Mouse (Mus musculus): Measurements from ENCODE around the gene Brms1. TPM values are rescaled to one million over a fixed set of nuclear protein-coding genes. Genes with fewer than 3 reads are reported as not detected.
"Not testable (repeated sequence)": the region's sequence is repeated elsewhere in the genome, so short reads cannot be mapped to it uniquely, and the experiment has no call there.

Brms1 gene
- polyA plus RNA-seq, 1 experiment from 2014 or later, result 23.0 TPM

GRCm38 (mm10) chr19:5082005-5082404, 40.9 kb downstream of the Brms1 start:
- H3K9me3 ChIP-seq (replicated peaks), result no peaks in the 10 kb centered on the region
- peaks cover 13% of the 10 kb centered on the region for H3K4me1 ChIP-seq (replicated peaks)
- ATAC-seq (replicated peaks; ENCODE audit: insufficient number of reproducible peaks, insufficient read depth, low FRiP score, low read depth), result no peak
- H3K4me2 ChIP-seq, result no peak overlapping the region
- H3K27ac ChIP-seq, result no peak overlapping the region
- no peak overlapping the region for H3K4me3 ChIP-seq
- 64% methylated on average over 18 of the region's 18 CpGs for WGBS
- no peak overlapping the region for H3K9ac ChIP-seq
- H3K27me3 ChIP-seq, result peaks cover 78% of the 10 kb centered on the region
- no peaks in the 10 kb centered on the region for H3K36me3 ChIP-seq

- H3K4me1 ChIP-seq (replicated peaks), result peaks cover 18% of the 10 kb centered on the region
- H3K4me2 ChIP-seq, result no peak overlapping the region
- H3K27me3 ChIP-seq, result peaks cover 78% of the 10 kb centered on the region
- WGBS, result 64% methylated on average over 24 of the region's 24 CpGs
- H3K9me3 ChIP-seq (replicated peaks), result no peaks in the 10 kb centered on the region
- no peaks in the 10 kb centered on the region for H3K36me3 ChIP-seq
- no peak overlapping the region for H3K4me3 ChIP-seq
- H3K9ac ChIP-seq, result no peak overlapping the region
- no peak for ATAC-seq (replicated peaks; ENCODE audit: insufficient number of reproducible peaks, insufficient read depth, low FRiP score, low read depth)
- no peak overlapping the region for H3K27ac ChIP-seq
Measured at GRCm38 (mm10) chr19:5082596-5082995, 41.4 kb downstream of the Brms1 start.

DNA sequence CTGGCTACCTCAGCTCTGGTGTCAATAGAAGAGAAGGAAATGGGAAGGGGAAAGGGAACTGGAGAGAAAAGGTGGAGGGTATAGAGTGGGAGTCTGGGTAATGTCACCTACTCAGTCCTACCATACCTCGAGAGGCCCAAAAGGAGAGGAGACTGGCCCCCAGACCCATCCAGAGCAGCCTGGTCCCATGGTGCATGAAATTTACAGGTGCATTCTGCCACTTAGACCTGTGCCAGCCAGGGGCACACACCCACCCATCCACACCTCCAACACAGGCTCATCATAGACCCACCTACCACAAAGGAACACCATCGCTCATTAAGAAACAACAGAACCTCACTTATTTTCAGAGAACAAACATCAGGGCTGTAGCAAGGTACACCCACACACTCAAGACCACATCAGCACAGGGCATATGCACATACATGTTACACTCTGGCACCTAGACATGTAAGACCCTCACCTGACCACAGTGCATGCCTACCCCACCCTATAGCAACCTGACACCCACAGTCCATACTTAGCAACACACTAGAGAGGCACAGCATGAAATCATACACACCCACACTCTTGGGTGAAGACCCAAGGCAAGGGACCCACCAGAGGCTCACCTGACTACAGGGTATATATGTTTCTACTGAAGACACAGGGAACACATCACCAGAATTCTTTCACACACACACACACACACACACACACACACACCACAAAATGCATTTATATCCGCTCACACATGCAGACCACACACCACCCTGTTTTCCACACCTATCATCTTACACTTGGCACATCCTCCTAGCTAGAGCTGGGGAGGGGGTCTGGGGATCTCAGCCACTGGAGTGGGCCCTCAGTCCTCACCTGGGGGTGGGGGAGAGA, 43.0 kb downstream of the Brms1 start:
- Histone ChIP-seq H3K9me3 (replicated peaks) (no peaks in the 10 kb centered on the region), H3K4me3 (peak overlapping the region; percentile 60; the same call in 1 of the 2 replicates), H3K27ac (no peak overlapping the region), H3K9ac (no peak overlapping the region), H3K4me2 (peak overlapping the region; percentile 94), H3K36me3 (no peaks in the 10 kb centered on the region), H3K27me3 (peaks cover 74% of the 10 kb centered on the region), H3K4me1 (replicated peaks) (peaks cover 25% of the 10 kb centered on the region)
- 47% methylated on average over 3 of the region's 3 CpGs for WGBS
- no peak for ATAC-seq (replicated peaks; ENCODE audit: insufficient number of reproducible peaks, insufficient read depth, low FRiP score, low read depth)

- Histone ChIP-seq H3K36me3 (no peaks in the 10 kb centered on the region), H3K4me1 (replicated peaks) (peaks cover 29% of the 10 kb centered on the region), H3K9ac (peak overlapping the region; percentile 60; the same call in 1 of the 2 replicates), H3K27me3 (peaks cover 68% of the 10 kb centered on the region), H3K27ac (no peak overlapping the region), H3K4me2 (peak overlapping the region; percentile 94), H3K9me3 (replicated peaks) (no peaks in the 10 kb centered on the region), H3K4me3 (peak overlapping the region; percentile 60)
- WGBS, result 3% methylated on average over 15 of the region's 15 CpGs
- no peak for ATAC-seq (replicated peaks; ENCODE audit: insufficient number of reproducible peaks, insufficient read depth, low FRiP score, low read depth)
Measured at GRCm38 (mm10) chr19:5084834-5085144, 43.6 kb downstream of the Brms1 start.

DNA sequence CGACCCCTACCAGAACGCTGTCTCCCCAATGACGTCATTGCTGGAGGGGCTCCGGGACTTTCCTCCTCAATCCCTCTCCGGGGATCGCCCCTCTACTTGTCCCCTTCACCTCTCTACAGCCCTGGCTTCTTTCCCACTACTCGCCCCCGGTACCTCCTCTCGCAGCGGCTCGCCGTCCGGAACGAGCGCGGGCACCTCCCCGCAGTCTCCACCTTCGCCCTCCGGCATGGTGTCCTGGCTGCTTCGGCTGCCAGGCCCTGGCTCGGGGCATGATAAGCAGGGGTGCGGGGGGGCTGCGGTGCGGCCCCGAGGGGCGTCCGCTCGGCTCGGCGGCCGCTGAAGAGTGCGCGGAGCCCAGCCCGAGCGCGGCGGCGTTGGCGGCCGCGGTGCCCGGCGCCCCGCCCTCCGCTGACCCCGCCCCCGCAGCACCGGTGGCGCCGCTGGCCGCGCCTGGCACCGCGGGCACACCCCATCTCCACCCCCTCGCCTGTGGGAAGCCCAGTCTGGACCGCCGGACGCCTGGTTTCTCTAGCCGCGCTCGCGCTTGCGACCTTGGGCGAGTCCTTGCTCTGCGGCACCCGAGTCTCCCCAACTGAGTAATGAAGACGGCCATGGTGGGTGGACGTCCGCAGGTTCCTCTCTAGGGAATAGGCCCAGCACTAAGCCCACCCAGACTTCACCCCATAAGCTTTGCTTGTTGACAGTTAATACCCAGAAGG, 44.1 kb downstream of the Brms1 start, which contains the start of gene Tmem151a:
Gene Tmem151a (minus strand): TSS at position 387 of the 719 bp plus-strand sequence.
- ATAC-seq (replicated peaks; ENCODE audit: insufficient number of reproducible peaks, insufficient read depth, low FRiP score, low read depth), result no peak
- H3K27ac ChIP-seq, result no peak within 1 kb of the TSS

GRCm38 (mm10) chr19:5086533-5086932, 45.4 kb downstream of the Brms1 start:
- not testable (repeated sequence) for H3K9ac ChIP-seq; H3K27ac ChIP-seq; H3K9me3 ChIP-seq (replicated peaks); ATAC-seq (replicated peaks; ENCODE audit: insufficient number of reproducible peaks, insufficient read depth, low FRiP score, low read depth); H3K4me2 ChIP-seq; H3K4me3 ChIP-seq
- Histone ChIP-seq H3K4me1 (replicated peaks) (peaks cover 29% of the 10 kb centered on the region), H3K36me3 (peaks cover 11% of the 10 kb centered on the region), H3K27me3 (peaks cover 51% of the 10 kb centered on the region)
- 52% methylated on average over 4 of the region's 4 CpGs for WGBS

More for the DNA sequence above, 44.1 kb downstream of the Brms1 start, which contains the start of gene Tmem151a:
- Histone ChIP-seq H3K9me3 (replicated peaks) (no peaks in the 10 kb centered on the region), H3K27me3 (peaks cover 63% of the 10 kb centered on the region), H3K36me3 (0 out of 2 replicates have a peak, but pooled peaks cover under 1% of the 10 kb centered on the region), H3K4me3 (peak within 1 kb of the TSS; percentile 60), H3K4me2 (peak within 1 kb of the TSS; percentile 94), H3K9ac (peak within 1 kb of the TSS; percentile 60), H3K4me1 (replicated peaks) (peaks cover 29% of the 10 kb centered on the region)
- under 1% methylated on average over 69 of the region's 69 CpGs for WGBS

DNA sequence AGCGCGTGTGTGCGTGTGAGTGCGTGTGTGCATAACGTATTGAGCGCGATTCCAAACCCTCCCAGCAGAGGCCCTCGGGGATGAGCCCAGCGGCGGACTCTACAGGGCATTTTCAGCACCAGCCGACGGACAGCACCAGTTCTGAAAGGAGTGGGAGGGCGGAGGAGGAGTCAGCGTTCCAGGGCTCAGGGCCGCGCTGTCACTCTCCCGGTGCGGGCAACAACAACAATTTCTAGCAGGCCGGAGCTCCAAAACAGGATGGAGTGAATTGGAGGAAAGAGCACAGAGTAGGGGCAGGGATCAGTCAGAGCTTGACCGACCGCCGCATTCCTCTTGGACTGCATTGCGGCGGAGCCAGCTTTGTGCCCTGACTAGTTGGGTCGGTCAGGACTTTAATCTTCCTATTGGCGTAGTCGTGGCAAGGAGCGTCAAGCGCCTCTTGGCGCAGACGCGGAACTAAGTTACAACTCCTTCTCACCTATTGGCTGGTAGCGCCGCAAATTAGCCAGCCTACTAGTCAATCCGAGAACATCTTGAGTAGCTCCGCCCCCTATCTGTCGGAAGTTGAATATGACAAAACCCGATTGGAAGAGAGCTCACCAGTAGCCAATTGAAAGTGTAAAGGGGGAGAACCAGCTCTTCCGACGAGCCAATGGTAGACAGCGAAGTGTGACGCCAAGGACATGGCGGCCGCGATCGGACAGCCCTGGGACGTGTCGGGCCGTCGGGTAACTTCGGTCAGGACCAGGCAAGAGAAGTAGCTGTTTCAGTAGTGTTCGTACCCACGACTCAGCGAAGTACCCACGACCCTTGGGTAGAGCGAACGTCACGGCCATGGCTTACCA, 47.0 kb downstream of the Brms1 start, which contains the start of gene Yif1a:
Gene Yif1a (plus strand): TSS at position 655 of the 845 bp plus-strand sequence.
- under 1% methylated on average over 58 of the region's 58 CpGs for WGBS
- ATAC-seq (replicated peaks; ENCODE audit: insufficient number of reproducible peaks, insufficient read depth, low FRiP score, low read depth), result peak; percentile 91
- H3K9ac ChIP-seq, result peak within 1 kb of the TSS; percentile 74
- H3K27me3 ChIP-seq, result peaks cover 35% of the 10 kb centered on the region
- peak within 1 kb of the TSS; percentile 82 for H3K4me2 ChIP-seq
- no peaks in the 10 kb centered on the region for H3K9me3 ChIP-seq (replicated peaks)
- peaks cover 29% of the 10 kb centered on the region for H3K4me1 ChIP-seq (replicated peaks)
- H3K36me3 ChIP-seq, result peaks cover 25% of the 10 kb centered on the region
- peak within 1 kb of the TSS; percentile 82 for H3K27ac ChIP-seq
- peak within 1 kb of the TSS; percentile 71 for H3K4me3 ChIP-seq

- peaks cover 23% of the 10 kb centered on the region for H3K27me3 ChIP-seq
- 88% methylated on average over 4 of the region's 4 CpGs for WGBS
- peaks cover 26% of the 10 kb centered on the region for H3K36me3 ChIP-seq
- no peak overlapping the region for H3K27ac ChIP-seq
- peak overlapping the region; percentile 71 for H3K4me3 ChIP-seq
- no peaks in the 10 kb centered on the region for H3K9me3 ChIP-seq (replicated peaks)
- peak overlapping the region; percentile 82 for H3K4me2 ChIP-seq
- ATAC-seq (replicated peaks; ENCODE audit: insufficient number of reproducible peaks, insufficient read depth, low FRiP score, low read depth), result no peak
- H3K4me1 ChIP-seq (replicated peaks), result peaks cover 35% of the 10 kb centered on the region
- peak overlapping the region; percentile 74; the same call in 1 of the 2 replicates for H3K9ac ChIP-seq
Measured at GRCm38 (mm10) chr19:5089324-5089723, 48.2 kb downstream of the Brms1 start.

DNA sequence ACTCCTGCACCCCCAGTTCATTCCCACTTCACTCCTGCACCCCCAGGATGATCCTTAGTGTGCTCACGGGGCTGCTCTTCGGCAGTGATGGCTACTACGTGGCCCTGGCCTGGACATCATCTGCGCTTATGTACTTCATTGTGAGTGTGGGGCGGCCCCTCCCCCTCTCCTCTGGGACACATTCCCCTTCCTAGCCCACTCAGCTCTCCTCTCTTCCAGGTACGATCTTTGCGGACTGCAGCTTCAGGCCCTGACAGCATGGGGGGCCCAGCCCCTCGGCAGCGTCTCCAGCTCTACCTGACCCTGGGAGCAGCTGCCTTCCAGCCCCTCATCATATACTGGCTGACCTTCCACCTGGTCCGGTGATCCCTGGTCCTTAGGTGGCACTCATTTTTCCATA, 50.9 kb downstream of the Brms1 start:
- Histone ChIP-seq H3K27ac (no peak overlapping the region), H3K27me3 (peaks cover 14% of the 10 kb centered on the region; the same call in 1 of the 2 replicates), H3K36me3 (peaks cover 26% of the 10 kb centered on the region), H3K4me3 (no peak overlapping the region), H3K4me2 (no peak overlapping the region), H3K9me3 (replicated peaks) (no peaks in the 10 kb centered on the region), H3K9ac (no peak overlapping the region), H3K4me1 (replicated peaks) (peaks cover 45% of the 10 kb centered on the region)
- 85% methylated on average over 10 of the region's 10 CpGs for WGBS
- ATAC-seq (replicated peaks; ENCODE audit: insufficient number of reproducible peaks, insufficient read depth, low FRiP score, low read depth), result no peak

GRCm38 (mm10) chr19:5093481-5094242, 52.5 kb downstream of the Brms1 start:
- H3K36me3 ChIP-seq, result peaks cover 26% of the 10 kb centered on the region
- H3K27me3 ChIP-seq, result peaks cover 15% of the 10 kb centered on the region; the same call in 1 of the 2 replicates
- no peak for ATAC-seq (replicated peaks; ENCODE audit: insufficient number of reproducible peaks, insufficient read depth, low FRiP score, low read depth)
- 0 out of 2 replicates have a peak overlapping the region, but pooled peaks have one; percentile 10 for H3K4me2 ChIP-seq
- peaks cover 54% of the 10 kb centered on the region for H3K4me1 ChIP-seq (replicated peaks)
- 67% methylated on average over 12 of the region's 12 CpGs for WGBS
- no peaks in the 10 kb centered on the region for H3K9me3 ChIP-seq (replicated peaks)
- H3K4me3 ChIP-seq, result no peak overlapping the region
- no peak overlapping the region for H3K27ac ChIP-seq
- H3K9ac ChIP-seq, result no peak overlapping the region
